Mouse (Mus musculus) heart, adult 2 months (tissue): ENCODE measurements around the gene D430042O09Rik.

Experiments used
- CTCF ChIP-seq: fragments of 200-600 bp; IDR thresholded peaks from 2 replicates; pipeline ENCODE4 v1.8.1; 2022; ENCODE audit warnings: antibody characterized with exemption, mild to moderate bottlenecking, moderate library complexity
- POLR2A ChIP-seq: fragments of 200-500 bp; IDR thresholded peaks from 2 replicates; pipeline ENCODE4 v1.6.1; 2011; ENCODE audit warnings: mild to moderate bottlenecking, low read depth, low read length, control low read depth; ENCODE audit not compliant: insufficient read depth

- TF ChIP-seq CTCF, result no peak
- no peak for TF ChIP-seq POLR2A
Observed at GRCm38 (mm10) chr7:125815733-125816132, 108.0 kb downstream of the D430042O09Rik start.
